In the genomic region with DNA sequence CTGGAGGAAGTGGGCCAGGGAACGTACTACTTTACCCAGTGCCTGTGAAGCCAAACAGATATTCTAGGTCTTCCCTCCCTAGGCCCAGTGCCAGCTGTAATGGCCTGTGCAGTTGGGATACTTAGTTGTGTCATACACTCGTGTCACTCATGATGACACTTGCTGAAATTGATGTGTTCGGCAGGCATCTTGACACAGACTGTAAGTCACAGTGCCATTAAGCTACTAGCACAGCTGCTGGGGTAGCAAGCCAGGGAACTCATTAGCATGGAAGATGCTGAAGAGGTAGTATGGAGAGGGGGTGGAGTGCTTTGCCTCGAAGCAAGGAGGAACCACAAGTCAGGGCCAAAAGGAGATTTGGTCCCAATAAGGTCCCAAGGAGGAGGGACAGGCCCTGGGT, we compare ENCODE assay signal across 30 mouse cellular contexts.
DNase-seq lines count a peak whose midpoint lies in the region; ATAC-seq and TF ChIP-seq lines count a peak whose summit lies in the region.
"Had no signal": no experiment of that assay in that cellular context is flagged by ENCODE, and none has a peak within 500 bp of the region (broad histone marks: within the 10 kb centered on the region; RNA-seq: fewer than 3 reads in every experiment).

No protein-coding gene starts in this region.

- no peak for TF ChIP-seq CTCF in hindbrain, postnatal 0 days (IDR thresholded peaks at IDR 0.05; ENCODE audit: low read depth)

- H3K4me2 ChIP-seq in hindbrain, embryonic 12.5 days (replicated peaks), result no peak overlapping the region
- H3K4me2 ChIP-seq in hindbrain, postnatal 0 days (ENCODE audit: low read depth, low read length), result no peak overlapping the region
- no peak overlapping the region for H3K4me2 ChIP-seq in neural tube, embryonic 14.5 days (ENCODE audit: low read depth, low read length)
- no peak overlapping the region for H3K4me2 ChIP-seq in forebrain, embryonic 14.5 days (ENCODE audit: low read length)
- no peak overlapping the region for H3K4me2 ChIP-seq in hindbrain, embryonic 16.5 days (ENCODE audit: low read length)
- H3K4me2 ChIP-seq: embryonic facial prominence, embryonic 15.5 days; heart, embryonic 11.5 days; intestine, embryonic 15.5 days; liver, embryonic 13.5 days; midbrain, embryonic 13.5 days had no signal

- no peak for DNase-seq in hindbrain, postnatal 0 days (ENCODE audit: low spot score)
- no peak for DNase-seq in neural tube, embryonic 10.5 days (ENCODE audit: extremely low spot score, low spot score)
- DNase-seq in forebrain, embryonic 14.5 days (ENCODE audit: low spot score), result peak; percentile 61
- DNase-seq in thymus, adult 18-20 months, result no peak
- no peak for DNase-seq in right cerebral cortex, postnatal 4 days
- DNase-seq: adrenal gland, postnatal 14 days; cerebellum, postnatal 25 days; gastrocnemius, postnatal 25 days; heart, adult 18-20 months; kidney, adult 2 months; kidney, postnatal 4 days; left cerebral cortex, postnatal 4 days; liver, embryonic 13.5 days; lung, adult 18-20 months; lung, postnatal 4 days; right cerebral cortex, postnatal 25 days; spleen, adult 18-20 months; thymus, adult 2 months; thymus, postnatal 4 days had no signal

- H3K4me1 ChIP-seq in hindbrain, embryonic 12.5 days, result peaks cover 15% of the 10 kb centered on the region
- no peaks in the 10 kb centered on the region; the same call in 1 of the 2 replicates for H3K4me1 ChIP-seq in hindbrain, postnatal 0 days (ENCODE audit: insufficient read depth, low read length)
- H3K4me1 ChIP-seq in neural tube, embryonic 14.5 days (ENCODE audit: control insufficient read depth, insufficient read depth, low read length), result peaks cover 3% of the 10 kb centered on the region; the same call in 1 of the 2 replicates
- H3K4me1 ChIP-seq in forebrain, embryonic 14.5 days (ENCODE audit: control insufficient read depth, insufficient read depth, low read length), result peaks cover 11% of the 10 kb centered on the region
- peaks cover 2% of the 10 kb centered on the region; the same call in 1 of the 2 replicates for H3K4me1 ChIP-seq in hindbrain, embryonic 16.5 days (ENCODE audit: control insufficient read depth, insufficient read depth, low read depth, low read length)
- H3K4me1 ChIP-seq: embryonic facial prominence, embryonic 10.5 days; embryonic facial prominence, embryonic 15.5 days; intestine, embryonic 15.5 days; liver, embryonic 13.5 days; megakaryocyte, embryonic 14.5 days had no signal

- 59% methylated on average over 4 of the region's 4 CpGs for WGBS in hindbrain, embryonic 12.5 days
- 37% methylated on average over 4 of the region's 4 CpGs for WGBS in hindbrain, postnatal 0 days
- 33% methylated on average over 4 of the region's 4 CpGs for WGBS in neural tube, embryonic 14.5 days
- WGBS in forebrain, embryonic 14.5 days, result 53% methylated on average over 4 of the region's 4 CpGs
- WGBS in hindbrain, embryonic 16.5 days, result 45% methylated on average over 4 of the region's 4 CpGs

- 0 out of 2 replicates have a peak overlapping the region, but pooled peaks have one; percentile 9 for H3K27ac ChIP-seq in hindbrain, embryonic 12.5 days
- H3K27ac ChIP-seq in hindbrain, postnatal 0 days, result no peak overlapping the region
- H3K27ac ChIP-seq in neural tube, embryonic 14.5 days (ENCODE audit: low read depth, low read length), result no peak overlapping the region
- no peak overlapping the region for H3K27ac ChIP-seq in forebrain, embryonic 14.5 days (ENCODE audit: low read depth, low read length)
- H3K27ac ChIP-seq in hindbrain, embryonic 16.5 days (ENCODE audit: low read depth, low read length), result no peak overlapping the region
- H3K27ac ChIP-seq: embryonic facial prominence, embryonic 10.5 days; embryonic facial prominence, embryonic 15.5 days; intestine, embryonic 15.5 days; liver, embryonic 13.5 days had no signal

- H3K36me3 ChIP-seq in hindbrain, embryonic 12.5 days, result no peaks in the 10 kb centered on the region
- no peaks in the 10 kb centered on the region for H3K36me3 ChIP-seq in hindbrain, postnatal 0 days (ENCODE audit: insufficient read depth, low read length)
- no peaks in the 10 kb centered on the region for H3K36me3 ChIP-seq in neural tube, embryonic 14.5 days (ENCODE audit: control insufficient read depth, insufficient read depth, low read length)
- H3K36me3 ChIP-seq in forebrain, embryonic 14.5 days (ENCODE audit: control insufficient read depth, insufficient read depth, low read length), result no peaks in the 10 kb centered on the region
- no peaks in the 10 kb centered on the region for H3K36me3 ChIP-seq in hindbrain, embryonic 16.5 days (ENCODE audit: control insufficient read depth, insufficient read depth, low read length)
- H3K36me3 ChIP-seq: embryonic facial prominence, embryonic 10.5 days; embryonic facial prominence, embryonic 15.5 days; intestine, embryonic 15.5 days; liver, embryonic 13.5 days; midbrain, embryonic 13.5 days had no signal

- H3K4me3 ChIP-seq in hindbrain, embryonic 12.5 days, result no peak overlapping the region
- no peak overlapping the region for H3K4me3 ChIP-seq in hindbrain, postnatal 0 days (ENCODE audit: low read length)
- no peak overlapping the region for H3K4me3 ChIP-seq in neural tube, embryonic 14.5 days (ENCODE audit: low read depth, low read length)
- H3K4me3 ChIP-seq in forebrain, embryonic 14.5 days (ENCODE audit: low read depth, low read length), result no peak overlapping the region
- no peak overlapping the region for H3K4me3 ChIP-seq in hindbrain, embryonic 16.5 days (ENCODE audit: low read length)
- H3K4me3 ChIP-seq: embryonic facial prominence, embryonic 10.5 days; embryonic facial prominence, embryonic 15.5 days; intestine, embryonic 15.5 days; liver, embryonic 13.5 days; megakaryocyte, embryonic 14.5 days; midbrain, embryonic 13.5 days had no signal

- H3K9ac ChIP-seq in hindbrain, embryonic 12.5 days, result no peak overlapping the region
- H3K9ac ChIP-seq in hindbrain, postnatal 0 days (replicated peaks; ENCODE audit: low read length), result no peak overlapping the region
- H3K9ac ChIP-seq in neural tube, embryonic 14.5 days (replicated peaks; ENCODE audit: low read depth, low read length), result no peak overlapping the region
- no peak overlapping the region for H3K9ac ChIP-seq in forebrain, embryonic 14.5 days (ENCODE audit: low read length)
- H3K9ac ChIP-seq in hindbrain, embryonic 16.5 days (ENCODE audit: low read depth, low read length), result no peak overlapping the region
- H3K9ac ChIP-seq: embryonic facial prominence, embryonic 15.5 days; intestine, embryonic 15.5 days; liver, embryonic 13.5 days; midbrain, embryonic 13.5 days had no signal

- ATAC-seq in hindbrain, embryonic 12.5 days (ENCODE audit: low FRiP score), result no peak
- ATAC-seq in hindbrain, postnatal 0 days, result no peak
- ATAC-seq in neural tube, embryonic 14.5 days (ENCODE audit: low read depth), result peak; percentile 65; the same call in 1 of the 2 replicates
- peak; percentile 46 for ATAC-seq in forebrain, embryonic 14.5 days
- peak; percentile 51; the same call in 1 of the 2 replicates for ATAC-seq in hindbrain, embryonic 16.5 days
- ATAC-seq: intestine, embryonic 15.5 days; lung, postnatal 0 days; midbrain, embryonic 13.5 days; Patski had no signal

- 0 out of 2 replicates have a peak, but pooled peaks cover 4% of the 10 kb centered on the region for H3K27me3 ChIP-seq in hindbrain, embryonic 12.5 days
- no peaks in the 10 kb centered on the region for H3K27me3 ChIP-seq in hindbrain, postnatal 0 days (ENCODE audit: insufficient read depth, low read length)
- no peaks in the 10 kb centered on the region for H3K27me3 ChIP-seq in neural tube, embryonic 14.5 days (ENCODE audit: control insufficient read depth, insufficient read depth, low read length)
- no peaks in the 10 kb centered on the region for H3K27me3 ChIP-seq in forebrain, embryonic 14.5 days (replicated peaks; ENCODE audit: control insufficient read depth, insufficient read depth, low read length)
- no peaks in the 10 kb centered on the region for H3K27me3 ChIP-seq in hindbrain, embryonic 16.5 days (replicated peaks; ENCODE audit: control insufficient read depth, insufficient read depth, low read length)
- H3K27me3 ChIP-seq: embryonic facial prominence, embryonic 15.5 days; intestine, embryonic 15.5 days; liver, embryonic 13.5 days; megakaryocyte, embryonic 14.5 days; midbrain, embryonic 13.5 days had no signal

- no peaks in the 10 kb centered on the region for H3K9me3 ChIP-seq in hindbrain, embryonic 12.5 days (replicated peaks)
- H3K9me3 ChIP-seq in hindbrain, postnatal 0 days (ENCODE audit: low read length), result no peaks in the 10 kb centered on the region
- H3K9me3 ChIP-seq in neural tube, embryonic 14.5 days (ENCODE audit: control insufficient read depth, low read length), result no peaks in the 10 kb centered on the region
- no peaks in the 10 kb centered on the region for H3K9me3 ChIP-seq in forebrain, embryonic 14.5 days (replicated peaks; ENCODE audit: control insufficient read depth, low read length)
- H3K9me3 ChIP-seq in hindbrain, embryonic 16.5 days (ENCODE audit: control insufficient read depth, low read length), result no peaks in the 10 kb centered on the region
- H3K9me3 ChIP-seq: embryonic facial prominence, embryonic 10.5 days; embryonic facial prominence, embryonic 15.5 days; intestine, embryonic 15.5 days; liver, embryonic 13.5 days; midbrain, embryonic 13.5 days had no signal

Comparison
In these comparisons a context has a peak if more than half of its experiments do, and no peak if none do; other contexts are left out.
1. ATAC-seq: peak in neural tube, embryonic 14.5 days (single experiment), forebrain, embryonic 14.5 days (single experiment) and hindbrain, embryonic 16.5 days (single experiment); none in hindbrain, embryonic 12.5 days (single experiment) and hindbrain, postnatal 0 days (single experiment).